In genomic region chr9:98272734-98273133, GRCm38 (mm10) we compare ENCODE assay signal across 14 mouse cellular contexts.
"Had no signal": no experiment of that assay in that cellular context is flagged by ENCODE, and none has a peak within 500 bp of the region (broad histone marks: within the 10 kb centered on the region; RNA-seq: fewer than 3 reads in every experiment).

No protein-coding gene starts in this region.

- ATAC-seq: intestine, embryonic 15.5 days; lung, postnatal 0 days; midbrain, embryonic 13.5 days had no signal

- H3K27me3 ChIP-seq: intestine, embryonic 15.5 days; limb, embryonic 12.5 days; stomach, embryonic 15.5 days had no signal

- H3K9me3 ChIP-seq: intestine, embryonic 15.5 days; limb, embryonic 12.5 days; liver, embryonic 15.5 days; midbrain, embryonic 13.5 days; stomach, embryonic 15.5 days had no signal

- DNase-seq: kidney, adult 2 months; kidney, postnatal 25 days; lung, adult 2 months; lung, postnatal 36 days; right cerebral cortex, postnatal 4 days; spleen, adult 18-20 months; thymus, postnatal 14 days had no signal

- H3K4me2 ChIP-seq: intestine, embryonic 15.5 days; limb, embryonic 12.5 days; liver, embryonic 11.5 days; liver, embryonic 15.5 days; midbrain, embryonic 13.5 days; stomach, embryonic 15.5 days had no signal

- H3K4me3 ChIP-seq: intestine, embryonic 15.5 days; limb, embryonic 12.5 days; liver, embryonic 15.5 days; midbrain, embryonic 13.5 days; stomach, embryonic 15.5 days had no signal

- H3K4me1 ChIP-seq: intestine, embryonic 15.5 days; liver, embryonic 15.5 days; stomach, embryonic 15.5 days had no signal

- H3K27ac ChIP-seq: intestine, embryonic 15.5 days; limb, embryonic 12.5 days; liver, embryonic 15.5 days; midbrain, embryonic 13.5 days; stomach, embryonic 15.5 days had no signal

- H3K36me3 ChIP-seq: intestine, embryonic 15.5 days; limb, embryonic 12.5 days; liver, embryonic 15.5 days; midbrain, embryonic 13.5 days; stomach, embryonic 15.5 days had no signal

- H3K9ac ChIP-seq: intestine, embryonic 15.5 days; limb, embryonic 12.5 days; liver, embryonic 15.5 days; midbrain, embryonic 13.5 days; stomach, embryonic 15.5 days had no signal
